16 mouse cellular contexts compared by ENCODE assay signal in genomic region chr15:93456005-93456404, GRCm38 (mm10). TPM values are rescaled to one million over a fixed set of nuclear protein-coding genes. Genes with fewer than 3 reads are reported as not detected.
DNase-seq lines count a peak whose midpoint lies in the region; ATAC-seq and TF ChIP-seq lines count a peak whose summit lies in the region.
"Had no signal": no experiment of that assay in that cellular context is flagged by ENCODE, and none has a peak within 500 bp of the region (broad histone marks: within the 10 kb centered on the region; RNA-seq: fewer than 3 reads in every experiment).

No protein-coding gene starts in this region.

- H3K27me3 ChIP-seq in kidney, adult 2 months (replicated peaks; ENCODE audit: control insufficient read depth, insufficient read depth, low read length) = no peaks in the 10 kb centered on the region
- H3K27me3 ChIP-seq in lung, postnatal 0 days (replicated peaks; ENCODE audit: insufficient read depth, low read length) = no peaks in the 10 kb centered on the region
- H3K27me3 ChIP-seq: heart, embryonic 15.5 days; hindbrain, embryonic 15.5 days; neural tube, embryonic 13.5 days; stomach, embryonic 15.5 days had no signal

- ATAC-seq in CD4-positive, CD25-positive, alpha-beta regulatory T cell, adult 4 months = no peak
- ATAC-seq in lung, postnatal 0 days = no peak
- ATAC-seq: forebrain, embryonic 14.5 days had no signal

- H3K27ac ChIP-seq in kidney, adult 2 months (ENCODE audit: insufficient read depth, low read depth, low read length) = no peak overlapping the region
- H3K27ac ChIP-seq in lung, postnatal 0 days (ENCODE audit: low read length) = no peak overlapping the region
- H3K27ac ChIP-seq: heart, embryonic 15.5 days; hindbrain, embryonic 15.5 days; neural tube, embryonic 13.5 days; stomach, embryonic 15.5 days had no signal

- no peaks in the 10 kb centered on the region for H3K9me3 ChIP-seq in lung, postnatal 0 days (ENCODE audit: low read length)
- H3K9me3 ChIP-seq: G1E; heart, embryonic 15.5 days; hindbrain, embryonic 15.5 days; neural tube, embryonic 13.5 days; stomach, embryonic 15.5 days had no signal

- no peak for TF ChIP-seq POLR2A in kidney, adult 2 months (IDR thresholded peaks at IDR 0.05; ENCODE audit: low read depth, low read length)

- no peaks in the 10 kb centered on the region; the same call in 1 of the 2 replicates for H3K36me3 ChIP-seq in kidney, adult 2 months (ENCODE audit: control insufficient read depth, insufficient read depth, low read length)
- H3K36me3 ChIP-seq in lung, postnatal 0 days (ENCODE audit: insufficient read depth, low read length) = no peaks in the 10 kb centered on the region; the same call in 1 of the 2 replicates
- H3K36me3 ChIP-seq: heart, embryonic 15.5 days; hindbrain, embryonic 15.5 days; stomach, embryonic 15.5 days had no signal

- no peak for TF ChIP-seq EP300 in lung, postnatal 0 days (IDR thresholded peaks at IDR 0.05)

- no peak overlapping the region; the same call in 1 of the 2 replicates for H3K9ac ChIP-seq in lung, postnatal 0 days (replicated peaks; ENCODE audit: low read depth)
- H3K9ac ChIP-seq: heart, embryonic 15.5 days; hindbrain, embryonic 15.5 days; neural tube, embryonic 13.5 days; stomach, embryonic 15.5 days had no signal

- no peak overlapping the region for H3K4me2 ChIP-seq in lung, postnatal 0 days (replicated peaks; ENCODE audit: low read depth, low read length)
- H3K4me2 ChIP-seq: heart, embryonic 15.5 days; hindbrain, embryonic 15.5 days; liver, embryonic 11.5 days; neural tube, embryonic 13.5 days; stomach, embryonic 15.5 days had no signal

- no peaks in the 10 kb centered on the region; the same call in 1 of the 2 replicates for H3K4me1 ChIP-seq in kidney, adult 2 months (ENCODE audit: control insufficient read depth, insufficient read depth, low read length)
- H3K4me1 ChIP-seq in lung, postnatal 0 days (ENCODE audit: insufficient read depth, low read depth, low read length) = no peaks in the 10 kb centered on the region
- H3K4me1 ChIP-seq: neural tube, embryonic 13.5 days; stomach, embryonic 15.5 days had no signal

- no peak overlapping the region for H3K4me3 ChIP-seq in kidney, adult 2 months (ENCODE audit: insufficient read depth, low read depth, low read length)
- H3K4me3 ChIP-seq in lung, postnatal 0 days (ENCODE audit: low read depth, low read length) = no peak overlapping the region
- H3K4me3 ChIP-seq: heart, embryonic 15.5 days; hindbrain, embryonic 15.5 days; neural tube, embryonic 13.5 days; stomach, embryonic 15.5 days had no signal

- TF ChIP-seq CTCF in kidney, adult 2 months (conservative IDR thresholded peaks at IDR 0.05; ENCODE audit: insufficient read depth, insufficient read length, low read depth, low read length) = no peak
- peak; percentile 64 for TF ChIP-seq CTCF in lung, postnatal 0 days (IDR thresholded peaks at IDR 0.05)

- peak; percentile 15 for DNase-seq in CD4-positive, CD25-positive, alpha-beta regulatory T cell, adult 2 months (ENCODE audit: low read depth, low spot score)
- DNase-seq in kidney, adult 2 months = peak; percentile 31
- no peak for DNase-seq in kidney, adult 8-10 months
- DNase-seq in lung, postnatal 0 days (ENCODE audit: low spot score) = no peak
- no peak for DNase-seq in lung, postnatal 25 days (ENCODE audit: low spot score)
- peak; percentile 28 for DNase-seq in lung, postnatal 14 days
- no peak for DNase-seq in ovary, postnatal 10 days (ENCODE audit: low spot score)
- DNase-seq: thymus, postnatal 25 days had no signal

RNA-seq across cellular contexts. Expression of gene Pphln1, which starts 57.9 kb away (rescaled TPM):
- polyA plus RNA-seq in CD4-positive, CD25-positive, alpha-beta regulatory T cell, adult 4 months (2017; shearing (Covaris generic)) = 10 to 100 TPM; 27.0 to 43.3 TPM
- 7.3 and 8.9 TPM in 2 replicates for polyA plus RNA-seq in kidney, adult 2 months (2012; rRNA removed)
- polyA plus RNA-seq in lung, postnatal 0 days (2015; fragmentation: Nextera tagmentation; extraction: Ambion mirVana) = 22.3 and 25.9 TPM in 2 replicates

RNA-seq across cellular contexts. Expression of gene Zcrb1, which starts 57.9 kb away (rescaled TPM):
- polyA plus RNA-seq in CD4-positive, CD25-positive, alpha-beta regulatory T cell, adult 4 months (2017; shearing (Covaris generic)) = 100 to 1,000 TPM in 1 of 2 experiments, 10 to 100 TPM in 1; 68.5 to 104 TPM
- polyA plus RNA-seq in kidney, adult 2 months (2012; rRNA removed) = 28.1 and 32.1 TPM in 2 replicates
- polyA plus RNA-seq in lung, postnatal 0 days (2015; fragmentation: Nextera tagmentation; extraction: Ambion mirVana) = 101 and 118 TPM in 2 replicates

Comparison
In these comparisons a context has a peak if more than half of its experiments do, and no peak if none do; other contexts are left out.
1. DNase-seq: peak in CD4-positive, CD25-positive, alpha-beta regulatory T cell, adult 2 months (single experiment), kidney, adult 2 months (single experiment) and lung, postnatal 14 days (single experiment); none in kidney, adult 8-10 months (0 of 2), lung, postnatal 0 days (single experiment), lung, postnatal 25 days (single experiment) and ovary, postnatal 10 days (single experiment).